Mouse (Mus musculus) ES-Bruce4 (cell line): ENCODE data around the gene Myh10. TPM values are rescaled to one million over a fixed set of nuclear protein-coding genes. Genes with fewer than 3 reads are reported as not detected.

Experiments
- H3K27ac ChIP-seq: 2 replicates; pipeline ENCODE4 v1.5.1; 2012; ENCODE audit warnings: low read length, inconsistent platforms; ENCODE audit not compliant: insufficient read depth
- H3K27me3 ChIP-seq: 2 replicates; pipeline ENCODE4 v1.6.1; 2012; ENCODE audit warnings: mild to moderate bottlenecking, low read length, inconsistent platforms; ENCODE audit not compliant: control insufficient read depth, poor library complexity, insufficient read depth, severe bottlenecking
- H3K36me3 ChIP-seq: 2 replicates; pipeline ENCODE4 v1.6.1; 2012; ENCODE audit warnings: inconsistent platforms, mild to moderate bottlenecking, low read length, moderate library complexity; ENCODE audit not compliant: control insufficient read depth, poor library complexity, insufficient read depth, severe bottlenecking
- H3K4me1 ChIP-seq: one replicate; pipeline ENCODE4 v1.8.1; 2011; ENCODE audit warnings: low read length; ENCODE audit not compliant: control insufficient read depth, insufficient read depth
- H3K4me3 ChIP-seq: 2 replicates; pipeline ENCODE4 v1.5.1; 2011; ENCODE audit warnings: low read depth, mild to moderate bottlenecking, low read length
- H3K9ac ChIP-seq: 2 replicates; pipeline ENCODE4 v1.6.1; 2012; ENCODE audit warnings: low read depth, mild to moderate bottlenecking, inconsistent platforms; ENCODE audit not compliant: poor library complexity, severe bottlenecking
- H3K9me3 ChIP-seq: replicated peaks from 2 replicates; pipeline ENCODE4 v1.6.1; 2012; ENCODE audit warnings: mild to moderate bottlenecking, low read length, inconsistent platforms; ENCODE audit not compliant: control insufficient read depth, poor library complexity, insufficient read depth, severe bottlenecking
- CTCF ChIP-seq: IDR thresholded peaks from one replicate; pipeline ENCODE4 v1.8.1; 2011; ENCODE audit warnings: low read depth, low read length
- EP300 ChIP-seq: IDR thresholded peaks from 2 replicates; pipeline ENCODE4 v1.6.1; 2011; ENCODE audit warnings: low read depth, low read length; ENCODE audit not compliant: insufficient read depth
- POLR2A ChIP-seq: IDR thresholded peaks from one replicate; pipeline ENCODE4 v1.8.1; 2011; ENCODE audit warnings: low read length; ENCODE audit not compliant: insufficient read depth
- polyA plus RNA-seq: library from polyadenylated mRNA; stranded (reverse); fragments of >200 nt; gene quantifications from 2 replicates; pipeline ENCODE4 v1.2.4, GENCODE M21; 2011; ENCODE audit warnings: low read depth; ENCODE audit not compliant: missing spikeins, insufficient read depth, insufficient read length

Myh10 gene
- polyA plus RNA-seq, 1 experiment, result 157 TPM

DNA sequence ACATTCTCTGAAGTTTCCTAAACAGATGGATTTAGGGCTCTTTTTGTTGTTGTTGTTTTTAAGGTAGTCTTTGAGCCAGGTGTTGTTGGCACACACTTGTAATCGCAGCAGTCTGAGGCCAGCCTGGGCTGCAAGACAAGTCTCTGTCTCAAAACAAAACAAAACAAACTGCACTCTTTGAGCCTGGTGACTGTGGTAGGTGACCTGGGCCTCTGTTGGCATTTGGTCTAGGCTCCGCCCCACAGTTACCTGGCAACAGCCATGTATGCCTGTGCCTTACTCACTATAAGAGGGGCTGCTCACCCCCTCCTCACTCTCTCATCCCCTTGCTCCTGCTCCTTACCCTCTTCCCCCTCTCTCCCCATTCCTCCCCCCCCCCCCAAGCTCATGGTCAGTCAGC is 170.9 kb downstream of the Myh10 start:
- TF ChIP-seq POLR2A, result no peak
- no peak for TF ChIP-seq CTCF
- no peak for TF ChIP-seq EP300
- Histone ChIP-seq H3K9me3 (no peaks in the 10 kb centered on the region), H3K4me1 (no peaks in the 10 kb centered on the region), H3K27ac (no peak overlapping the region), H3K9ac (no peak overlapping the region), H3K27me3 (no peaks in the 10 kb centered on the region), H3K4me3 (no peak overlapping the region), H3K36me3 (no peaks in the 10 kb centered on the region)

GRCm38 (mm10) chr11:68863631-68864091 is 172.3 kb downstream of the Myh10 start:
- Histone ChIP-seq H3K27ac (no peak overlapping the region), H3K9ac (no peak overlapping the region), H3K9me3 (no peaks in the 10 kb centered on the region), H3K36me3 (no peaks in the 10 kb centered on the region), H3K4me1 (no peaks in the 10 kb centered on the region), H3K4me3 (no peak overlapping the region), H3K27me3 (no peaks in the 10 kb centered on the region)
- no peak for TF ChIP-seq EP300
- no peak for TF ChIP-seq POLR2A
- no peak for TF ChIP-seq CTCF

GRCm38 (mm10) chr11:68864544-68865189 is 173.3 kb downstream of the Myh10 start:
- TF ChIP-seq CTCF (no peak), EP300 (no peak), POLR2A (no peak)
- H3K4me1 ChIP-seq, result no peaks in the 10 kb centered on the region
- no peaks in the 10 kb centered on the region for H3K9me3 ChIP-seq
- no peaks in the 10 kb centered on the region for H3K27me3 ChIP-seq
- no peaks in the 10 kb centered on the region for H3K36me3 ChIP-seq
- no peak overlapping the region for H3K4me3 ChIP-seq
- H3K9ac ChIP-seq, result no peak overlapping the region
- no peak overlapping the region for H3K27ac ChIP-seq

Other genes with a start within 250 kb of the Myh10 start
- not detected in 2 replicates for gene Pik3r6, start 188.5 kb upstream of the Myh10 start, polyA plus RNA-seq
- gene Mfsd6l, start 135.4 kb upstream of the Myh10 start, polyA plus RNA-seq, result 0.48 and 0.64 TPM in 2 replicates
- gene Ccdc42, start 104.5 kb upstream of the Myh10 start, polyA plus RNA-seq, result not detected in 2 replicates
- gene Ndel1, start 180.3 kb downstream of the Myh10 start, polyA plus RNA-seq, result 59.3 and 71.7 TPM in 2 replicates
- gene Rnf222, start 197.0 kb downstream of the Myh10 start, polyA plus RNA-seq, result not detected in 2 replicates
- 4,511 and 5,371 TPM in 2 replicates for gene Rpl26, start 210.0 kb downstream of the Myh10 start, polyA plus RNA-seq
- gene Odf4, start 235.5 kb downstream of the Myh10 start, polyA plus RNA-seq, result not detected in 2 replicates